Mouse (Mus musculus): ENCODE results near the gene Hipk2.

Gene Hipk2

GRCm38 (mm10) chr6:38789221-38789810 lies 86.6 kb downstream of the Hipk2 start:
- no peak for DNase-seq (ENCODE audit: low spot score)

GRCm38 (mm10) chr6:38787811-38788509 lies 88.0 kb downstream of the Hipk2 start:
- DNase-seq (ENCODE audit: low spot score), result no peak

GRCm38 (mm10) chr6:38787134-38787533 lies 88.8 kb downstream of the Hipk2 start:
- no peak for DNase-seq (ENCODE audit: low spot score)

- no peak for DNase-seq (ENCODE audit: low spot score)
Measured at GRCm38 (mm10) chr6:38785747-38786146, 90.2 kb downstream of the Hipk2 start.

GRCm38 (mm10) chr6:38779411-38779810 lies 96.6 kb downstream of the Hipk2 start:
- no peak for DNase-seq (ENCODE audit: low spot score)

GRCm38 (mm10) chr6:38778887-38779286 lies 97.1 kb downstream of the Hipk2 start:
- no peak for DNase-seq (ENCODE audit: low spot score)

- no peak for DNase-seq (ENCODE audit: low spot score)
Measured at GRCm38 (mm10) chr6:38776000-38776584, 99.9 kb downstream of the Hipk2 start.

- no peak for DNase-seq (ENCODE audit: low spot score)
Measured at GRCm38 (mm10) chr6:38772836-38773518, 103.0 kb downstream of the Hipk2 start.

GRCm38 (mm10) chr6:38771061-38771667 lies 104.8 kb downstream of the Hipk2 start:
- peak; percentile 52 for DNase-seq (ENCODE audit: low spot score)

- DNase-seq (ENCODE audit: low spot score), result no peak
Measured at GRCm38 (mm10) chr6:38769627-38770026, 106.3 kb downstream of the Hipk2 start.

- no peak for DNase-seq (ENCODE audit: low spot score)
Measured at GRCm38 (mm10) chr6:38762588-38763265, 113.2 kb downstream of the Hipk2 start.

GRCm38 (mm10) chr6:38762006-38762405 lies 114.0 kb downstream of the Hipk2 start:
- DNase-seq (ENCODE audit: low spot score), result no peak

- no peak for DNase-seq (ENCODE audit: low spot score)
Measured at GRCm38 (mm10) chr6:38760911-38761706, 114.9 kb downstream of the Hipk2 start.

- DNase-seq (ENCODE audit: low spot score), result no peak
Measured at GRCm38 (mm10) chr6:38759922-38760620, 115.9 kb downstream of the Hipk2 start.

GRCm38 (mm10) chr6:38759186-38759585 lies 116.8 kb downstream of the Hipk2 start:
- no peak for DNase-seq (ENCODE audit: low spot score)

- no peak for DNase-seq (ENCODE audit: low spot score)
Measured at GRCm38 (mm10) chr6:38757597-38757996, 118.4 kb downstream of the Hipk2 start.

GRCm38 (mm10) chr6:38756968-38757367 lies 119.0 kb downstream of the Hipk2 start:
- DNase-seq (ENCODE audit: low spot score), result no peak

- no peak for DNase-seq (ENCODE audit: low spot score)
Measured at GRCm38 (mm10) chr6:38755961-38756360, 120.0 kb downstream of the Hipk2 start.

- DNase-seq (ENCODE audit: low spot score), result no peak
Measured at GRCm38 (mm10) chr6:38755188-38755587, 120.8 kb downstream of the Hipk2 start.

GRCm38 (mm10) chr6:38753729-38754128 lies 122.2 kb downstream of the Hipk2 start:
- no peak for DNase-seq (ENCODE audit: low spot score)
